Mouse (Mus musculus): ENCODE measurements around the gene Meis1. TPM values are rescaled to one million over a fixed set of nuclear protein-coding genes. Genes with fewer than 3 reads are reported as not detected.

The Meis1 gene
- polyA plus RNA-seq, 1 experiment, result 7.8 TPM

DNA sequence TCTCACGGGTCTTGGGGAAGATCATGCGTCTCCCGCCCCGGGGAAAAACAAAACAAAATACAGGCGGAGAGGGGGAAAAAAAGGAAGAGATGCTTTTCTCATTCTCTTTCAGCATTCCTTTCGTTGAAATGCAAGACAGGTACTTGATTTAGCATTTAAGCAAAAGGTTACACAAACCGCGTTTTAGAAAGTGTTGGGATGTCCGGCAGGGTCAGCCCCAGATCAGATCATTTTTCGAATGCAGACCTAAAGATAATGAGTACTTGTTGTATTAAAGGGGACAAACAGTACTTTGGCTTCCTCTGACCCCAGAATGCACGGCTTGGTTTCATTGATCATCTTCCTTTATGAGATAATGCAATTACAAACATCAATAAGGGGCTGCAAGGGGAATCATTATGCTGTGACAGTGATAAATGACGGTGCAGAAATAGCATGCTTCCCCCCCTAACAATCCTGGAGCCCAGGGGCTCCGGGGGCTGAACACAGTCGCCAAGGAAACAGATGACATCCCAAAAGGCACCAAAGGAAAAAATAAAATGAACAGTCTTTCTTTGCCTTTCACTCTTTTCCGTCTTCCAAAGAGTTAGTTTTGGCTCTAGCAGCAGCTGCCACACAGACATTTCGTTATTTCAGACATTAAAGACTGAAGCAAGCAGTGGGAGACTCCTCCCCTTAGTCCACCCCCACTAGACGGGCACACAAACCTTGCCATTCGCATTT lies 144.3 kb downstream of the Meis1 start:
- Histone ChIP-seq H3K4me1 (ENCODE audit: control insufficient read depth, insufficient read depth, low read length) (no peaks in the 10 kb centered on the region), H3K4me3 (replicated peaks; ENCODE audit: control insufficient read depth, low read depth, low read length) (no peak overlapping the region), H3K27ac (ENCODE audit: control insufficient read depth, insufficient read depth, low read depth, low read length, poor library complexity) (no peak overlapping the region)
- TF ChIP-seq CTCF (IDR thresholded peaks at IDR 0.05; ENCODE audit: control insufficient read depth, insufficient read depth, low read length) (no peak), POLR2A (IDR thresholded peaks at IDR 0.05; ENCODE audit: borderline replicate concordance, control insufficient read depth, low read depth, low read length) (no peak)
- 2% methylated on average over 18 of the region's 18 CpGs for WGBS

DNA sequence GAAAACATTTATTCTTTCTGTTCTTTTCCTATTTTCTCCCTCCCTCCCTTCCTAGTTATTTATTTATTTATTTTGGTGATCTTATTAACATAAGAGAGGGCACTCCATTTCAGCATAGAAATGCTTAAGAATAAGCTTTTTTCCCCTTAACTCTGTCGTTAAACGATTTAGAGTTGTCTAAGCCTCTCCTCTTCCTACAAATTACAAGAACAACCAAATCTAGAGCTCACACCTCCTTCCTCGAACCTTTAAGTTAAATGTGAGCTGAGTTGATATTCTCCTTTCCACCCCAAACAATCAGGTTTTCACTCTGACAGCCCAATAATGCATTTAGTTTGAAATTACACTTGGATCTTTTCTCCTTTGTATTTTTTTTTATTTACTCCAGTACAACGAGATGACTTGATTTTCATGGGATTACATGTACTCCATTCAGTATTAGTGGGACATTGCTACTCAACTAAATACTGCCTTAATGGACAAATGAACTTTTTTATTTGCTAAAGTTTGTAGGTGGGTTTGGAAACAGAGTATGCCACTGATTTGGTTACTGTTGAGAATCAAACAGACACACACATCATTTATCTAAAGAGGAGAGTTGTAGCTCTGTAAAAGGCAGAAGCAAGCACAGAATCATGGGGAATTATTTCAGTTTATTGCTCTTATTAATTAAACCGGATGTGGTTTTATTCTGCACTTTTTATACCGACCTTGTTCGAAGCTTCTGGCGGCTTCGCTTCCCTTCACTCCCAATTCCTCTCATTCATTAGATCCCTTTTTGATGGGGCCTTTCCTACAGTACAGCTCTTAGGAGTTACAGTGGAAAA lies 145.1 kb downstream of the Meis1 start:
- Histone ChIP-seq H3K4me3 (replicated peaks; ENCODE audit: control insufficient read depth, low read depth, low read length) (no peak overlapping the region), H3K4me1 (ENCODE audit: control insufficient read depth, insufficient read depth, low read length) (no peaks in the 10 kb centered on the region), H3K27ac (ENCODE audit: control insufficient read depth, insufficient read depth, low read depth, low read length, poor library complexity) (no peak overlapping the region)
- WGBS, result 5% methylated on average over 9 of the region's 9 CpGs
- no peak for TF ChIP-seq CTCF (IDR thresholded peaks at IDR 0.05; ENCODE audit: control insufficient read depth, insufficient read depth, low read length)
- TF ChIP-seq POLR2A (IDR thresholded peaks at IDR 0.05; ENCODE audit: borderline replicate concordance, control insufficient read depth, low read depth, low read length), result no peak

DNA sequence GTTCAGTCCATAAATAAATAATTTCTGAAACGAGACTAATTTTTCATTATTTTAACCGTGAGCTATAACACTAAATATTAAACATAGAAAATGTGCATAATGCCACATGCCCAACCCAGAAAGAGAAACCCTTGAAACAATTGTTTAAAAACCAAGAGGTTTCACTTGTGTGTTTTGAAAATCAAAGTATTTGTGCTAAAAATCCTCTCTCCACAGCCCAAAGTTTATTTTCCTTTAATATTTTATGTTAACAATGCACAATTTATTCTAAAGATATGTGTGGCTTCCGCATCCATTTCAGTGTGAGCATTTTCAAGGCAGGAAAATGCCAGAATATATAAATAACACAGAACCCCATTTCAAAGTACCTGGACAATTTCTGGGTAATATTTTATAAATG lies 146.0 kb downstream of the Meis1 start:
- 19% methylated on average over 3 of the region's 3 CpGs for WGBS
- TF ChIP-seq POLR2A (IDR thresholded peaks at IDR 0.05; ENCODE audit: borderline replicate concordance, control insufficient read depth, low read depth, low read length), result no peak
- no peak for TF ChIP-seq CTCF (IDR thresholded peaks at IDR 0.05; ENCODE audit: control insufficient read depth, insufficient read depth, low read length)
- Histone ChIP-seq H3K4me1 (ENCODE audit: control insufficient read depth, insufficient read depth, low read length) (no peaks in the 10 kb centered on the region), H3K27ac (ENCODE audit: control insufficient read depth, insufficient read depth, low read depth, low read length, poor library complexity) (no peak overlapping the region), H3K4me3 (replicated peaks; ENCODE audit: control insufficient read depth, low read depth, low read length) (no peak overlapping the region)

DNA sequence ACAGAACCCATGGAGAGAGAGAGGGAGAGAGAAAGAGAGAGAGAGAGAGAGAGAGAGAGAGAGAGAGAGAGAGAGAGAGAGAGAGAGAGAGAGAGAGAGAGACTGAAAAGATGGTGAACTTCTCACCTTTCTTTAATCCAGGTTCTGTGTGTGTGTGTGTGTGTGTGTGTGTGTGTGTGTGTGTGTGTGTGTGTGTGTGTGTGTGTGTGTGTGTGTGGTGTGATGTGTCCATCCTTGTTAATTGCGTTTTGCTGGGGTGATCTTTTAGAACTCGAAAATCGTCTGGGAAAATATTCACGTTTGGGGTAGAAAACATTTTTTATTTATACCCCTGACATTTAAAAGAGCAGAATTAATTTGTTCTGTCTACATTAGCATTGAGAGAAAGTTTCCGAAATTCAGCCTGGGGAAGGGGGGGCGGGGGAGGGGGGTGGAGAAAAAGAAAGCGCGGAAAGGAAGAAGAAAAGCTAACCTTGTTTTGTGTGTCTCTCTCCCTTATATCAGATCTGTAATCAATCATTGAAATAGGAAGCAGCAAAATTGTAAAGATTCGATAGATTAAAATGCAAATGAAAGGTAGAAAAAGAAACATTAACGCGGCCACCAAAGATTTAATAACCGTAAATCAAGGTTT lies 146.6 kb downstream of the Meis1 start:
- no peaks in the 10 kb centered on the region for H3K4me1 ChIP-seq (ENCODE audit: control insufficient read depth, insufficient read depth, low read length)
- H3K27ac ChIP-seq (ENCODE audit: control insufficient read depth, insufficient read depth, low read depth, low read length, poor library complexity), result no peak overlapping the region
- WGBS, result 2% methylated on average over 12 of the region's 12 CpGs
- H3K4me3 ChIP-seq (replicated peaks; ENCODE audit: control insufficient read depth, low read depth, low read length), result no peak overlapping the region
- TF ChIP-seq CTCF (IDR thresholded peaks at IDR 0.05; ENCODE audit: control insufficient read depth, insufficient read depth, low read length) (no peak), POLR2A (IDR thresholded peaks at IDR 0.05; ENCODE audit: borderline replicate concordance, control insufficient read depth, low read depth, low read length) (no peak)

DNA sequence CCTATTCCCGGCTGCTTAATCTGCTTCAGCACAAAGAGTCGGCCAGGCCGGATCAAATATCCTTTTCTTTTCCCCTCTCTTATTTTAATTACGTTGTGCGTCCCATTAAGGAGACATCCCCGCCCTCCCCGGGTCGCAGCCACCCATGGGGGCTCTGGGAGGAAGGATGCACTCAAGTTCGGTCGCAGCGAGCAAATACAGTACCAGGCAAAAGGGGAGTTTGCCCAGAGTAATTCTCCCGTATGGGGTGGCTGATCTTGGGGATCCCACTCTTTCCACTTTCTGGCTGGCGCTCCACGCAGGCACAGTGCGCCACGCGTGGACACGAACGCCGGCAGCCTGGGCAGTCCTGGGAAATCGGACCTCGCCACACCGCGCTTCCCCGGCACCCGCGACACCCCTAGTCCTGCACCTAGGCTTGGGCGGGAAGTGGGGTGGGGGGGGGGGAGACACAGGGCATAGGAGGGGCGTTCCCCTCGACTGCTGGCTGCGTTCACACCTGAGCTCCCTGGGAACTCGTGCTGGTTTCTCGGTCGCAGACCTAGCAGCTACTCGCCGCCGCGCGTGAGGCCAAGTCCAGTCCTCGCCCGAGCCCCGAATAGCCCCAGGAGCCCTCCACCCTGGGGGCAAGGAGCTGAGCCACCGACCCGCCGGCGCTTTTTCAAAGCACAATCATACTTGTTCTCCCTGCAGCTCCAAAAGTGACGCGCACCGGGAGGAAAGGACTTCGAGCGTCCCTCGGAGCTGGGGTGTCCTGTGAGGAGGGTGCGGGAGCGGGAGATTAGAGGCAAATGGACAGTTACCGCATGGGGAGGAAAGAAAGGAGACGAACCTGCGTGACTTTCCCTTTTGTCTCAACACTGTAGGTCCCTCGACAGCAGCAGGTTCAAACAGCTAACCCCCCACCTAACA lies 147.4 kb downstream of the Meis1 start:
- Histone ChIP-seq H3K27ac (ENCODE audit: control insufficient read depth, insufficient read depth, low read depth, low read length, poor library complexity) (no peak overlapping the region; the same call in 1 of the 2 replicates), H3K4me3 (replicated peaks; ENCODE audit: control insufficient read depth, low read depth, low read length) (no peak overlapping the region), H3K4me1 (ENCODE audit: control insufficient read depth, insufficient read depth, low read length) (no peaks in the 10 kb centered on the region)
- WGBS, result 1% methylated on average over 58 of the region's 58 CpGs
- no peak for TF ChIP-seq POLR2A (IDR thresholded peaks at IDR 0.05; ENCODE audit: borderline replicate concordance, control insufficient read depth, low read depth, low read length)
- no peak for TF ChIP-seq CTCF (IDR thresholded peaks at IDR 0.05; ENCODE audit: control insufficient read depth, insufficient read depth, low read length)

DNA sequence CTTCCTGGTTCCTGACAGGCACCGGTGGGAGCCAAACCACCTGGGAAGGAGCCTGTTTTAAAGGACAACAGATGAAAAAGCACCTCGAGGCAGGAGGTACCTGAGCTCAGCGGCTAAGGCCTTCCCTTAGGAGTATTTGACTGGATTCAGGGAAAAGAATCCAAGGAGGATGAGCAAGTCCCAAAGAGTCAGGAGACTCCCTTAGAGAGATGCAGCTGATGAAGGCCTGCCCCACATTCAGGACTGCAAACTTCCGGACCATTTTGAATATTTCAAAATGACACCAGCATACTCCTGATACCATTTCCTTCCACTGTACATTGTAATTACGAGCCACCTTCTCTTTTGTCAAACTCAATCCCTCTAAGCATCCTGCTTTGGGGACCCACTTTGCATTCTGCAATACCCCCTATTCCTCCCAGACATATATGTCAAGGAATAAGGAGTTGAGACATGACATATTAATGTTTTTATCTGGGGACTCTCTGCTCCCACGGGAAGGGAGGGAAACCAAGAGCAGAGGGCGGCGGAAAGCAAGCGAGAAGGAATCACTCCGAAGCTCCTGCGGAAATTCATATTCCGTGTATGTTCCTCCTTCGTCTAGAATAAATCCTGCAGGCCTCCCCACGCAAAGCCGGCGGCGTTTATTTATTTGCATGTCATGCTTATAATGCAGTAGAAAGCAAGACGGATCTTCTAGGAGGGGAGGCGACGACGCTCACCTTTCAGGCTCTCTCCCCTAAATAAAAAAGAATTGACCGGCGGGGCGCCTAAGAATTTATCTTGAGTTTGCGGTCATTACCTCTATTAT lies 148.5 kb downstream of the Meis1 start:
- Histone ChIP-seq H3K4me1 (ENCODE audit: control insufficient read depth, insufficient read depth, low read length) (no peaks in the 10 kb centered on the region), H3K4me3 (replicated peaks; ENCODE audit: control insufficient read depth, low read depth, low read length) (no peak overlapping the region), H3K27ac (ENCODE audit: control insufficient read depth, insufficient read depth, low read depth, low read length, poor library complexity) (no peak overlapping the region)
- TF ChIP-seq POLR2A (IDR thresholded peaks at IDR 0.05; ENCODE audit: borderline replicate concordance, control insufficient read depth, low read depth, low read length), result no peak
- no peak for TF ChIP-seq CTCF (IDR thresholded peaks at IDR 0.05; ENCODE audit: control insufficient read depth, insufficient read depth, low read length)
- 4% methylated on average over 25 of the region's 25 CpGs for WGBS

DNA sequence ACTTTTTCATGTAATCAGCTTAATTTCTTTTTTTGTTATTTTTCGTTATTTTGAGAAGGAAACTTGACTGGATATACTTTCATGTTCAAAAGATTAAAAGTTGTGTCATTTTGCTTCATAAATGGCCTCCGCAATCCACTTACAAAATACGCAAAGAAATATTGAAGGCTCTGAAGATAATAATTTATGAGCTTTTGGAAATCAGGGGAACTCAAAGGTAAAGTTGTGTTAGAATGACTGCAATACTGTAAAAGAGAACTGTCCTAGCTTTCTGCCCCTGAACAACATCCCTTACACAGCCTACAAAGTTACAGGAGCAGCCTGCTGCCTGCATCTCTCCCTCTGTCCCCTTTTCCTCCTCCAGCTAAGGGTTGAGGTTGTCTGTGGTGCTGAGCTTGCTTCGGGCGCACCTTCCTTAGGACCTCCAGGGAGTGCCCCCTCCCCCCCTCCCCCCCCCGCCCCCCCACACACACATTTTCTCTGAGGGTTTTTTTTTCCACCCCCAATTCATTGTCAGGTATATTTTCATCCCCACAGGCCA lies 149.3 kb downstream of the Meis1 start:
- WGBS, result 41% methylated on average over 5 of the region's 6 CpGs
- Histone ChIP-seq H3K4me3 (replicated peaks; ENCODE audit: control insufficient read depth, low read depth, low read length) (no peak overlapping the region), H3K27ac (ENCODE audit: control insufficient read depth, insufficient read depth, low read depth, low read length, poor library complexity) (no peak overlapping the region), H3K4me1 (ENCODE audit: control insufficient read depth, insufficient read depth, low read length) (no peaks in the 10 kb centered on the region; the same call in 1 of the 2 replicates)
- TF ChIP-seq CTCF (IDR thresholded peaks at IDR 0.05; ENCODE audit: control insufficient read depth, insufficient read depth, low read length) (no peak), POLR2A (IDR thresholded peaks at IDR 0.05; ENCODE audit: borderline replicate concordance, control insufficient read depth, low read depth, low read length) (no peak)

All from bone marrow, adult 2 months (tissue).